Mouse (Mus musculus) G1E (cell line): ENCODE measurements around the gene Bri3bp.

Source experiments
- CTCF ChIP-seq: IDR thresholded peaks from 2 replicates; pipeline ENCODE4 v1.5.1; 2012; ENCODE audit warnings: low read depth, low read length, inconsistent platforms, mixed read lengths
- GATA1 ChIP-seq: IDR thresholded peaks from 2 replicates; pipeline ENCODE4 v1.6.1; 2012; ENCODE audit warnings: borderline replicate concordance, low read length, inconsistent platforms, mixed read lengths
- GATA2 ChIP-seq: IDR thresholded peaks from 2 replicates; pipeline ENCODE4 v1.6.1; 2012; ENCODE audit warnings: low read depth, low read length, inconsistent platforms, borderline replicate concordance
- POLR2AphosphoS5 ChIP-seq: IDR thresholded peaks from 2 replicates; pipeline ENCODE4 v1.6.1; 2012; ENCODE audit warnings: low read depth, low read length, inconsistent platforms; ENCODE audit not compliant: insufficient replicate concordance
- TAL1 ChIP-seq: conservative IDR thresholded peaks from 2 replicates; pipeline ENCODE4 v1.6.1; 2012; ENCODE audit warnings: low read depth, low read length, inconsistent platforms, mixed read lengths

DNA sequence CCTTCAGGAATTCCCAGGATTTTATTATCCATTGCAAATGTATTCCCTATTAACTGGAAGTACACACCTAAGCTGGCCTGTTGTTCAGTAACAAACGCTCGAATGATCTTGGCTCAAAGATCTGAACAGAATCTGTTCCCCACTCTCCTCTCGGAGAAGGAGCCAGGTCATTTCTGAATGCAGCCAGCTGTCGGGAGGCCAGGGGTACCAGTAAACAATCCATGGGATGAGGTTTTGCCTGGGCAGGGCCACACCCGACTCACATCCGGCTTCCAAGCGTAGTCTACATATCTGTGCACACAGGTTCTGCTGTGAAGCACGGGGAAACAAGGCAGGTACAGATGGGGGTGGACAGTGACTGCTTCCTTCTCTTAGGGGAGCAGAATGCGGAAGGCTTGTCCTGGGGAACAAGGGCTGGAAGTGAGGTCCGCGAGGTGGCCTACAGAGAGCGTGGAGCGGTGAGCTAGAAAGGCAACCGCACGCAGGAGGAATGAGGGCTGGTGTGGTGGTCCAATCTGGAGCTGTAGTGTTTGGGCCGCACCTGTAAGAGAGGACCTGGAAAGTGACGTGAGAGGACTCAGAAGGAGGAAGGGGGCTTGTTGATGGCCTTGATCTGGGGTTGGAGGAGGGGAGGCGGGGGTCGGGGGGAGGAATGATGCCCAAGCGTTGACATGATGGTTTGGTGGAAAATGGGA is 34.9 kb upstream of the Bri3bp start:
- TF ChIP-seq GATA1 (no peak), CTCF (no peak), TAL1 (no peak), POLR2AphosphoS5 (no peak), GATA2 (no peak)
